Mouse (Mus musculus): ENCODE data around the gene Lekr1. TPM values are rescaled to one million over a fixed set of nuclear protein-coding genes. Genes with fewer than 3 reads are reported as not detected.

Gene Lekr1
- polyA plus RNA-seq, 1 experiment from 2014 or later, result 7.0 TPM

DNA sequence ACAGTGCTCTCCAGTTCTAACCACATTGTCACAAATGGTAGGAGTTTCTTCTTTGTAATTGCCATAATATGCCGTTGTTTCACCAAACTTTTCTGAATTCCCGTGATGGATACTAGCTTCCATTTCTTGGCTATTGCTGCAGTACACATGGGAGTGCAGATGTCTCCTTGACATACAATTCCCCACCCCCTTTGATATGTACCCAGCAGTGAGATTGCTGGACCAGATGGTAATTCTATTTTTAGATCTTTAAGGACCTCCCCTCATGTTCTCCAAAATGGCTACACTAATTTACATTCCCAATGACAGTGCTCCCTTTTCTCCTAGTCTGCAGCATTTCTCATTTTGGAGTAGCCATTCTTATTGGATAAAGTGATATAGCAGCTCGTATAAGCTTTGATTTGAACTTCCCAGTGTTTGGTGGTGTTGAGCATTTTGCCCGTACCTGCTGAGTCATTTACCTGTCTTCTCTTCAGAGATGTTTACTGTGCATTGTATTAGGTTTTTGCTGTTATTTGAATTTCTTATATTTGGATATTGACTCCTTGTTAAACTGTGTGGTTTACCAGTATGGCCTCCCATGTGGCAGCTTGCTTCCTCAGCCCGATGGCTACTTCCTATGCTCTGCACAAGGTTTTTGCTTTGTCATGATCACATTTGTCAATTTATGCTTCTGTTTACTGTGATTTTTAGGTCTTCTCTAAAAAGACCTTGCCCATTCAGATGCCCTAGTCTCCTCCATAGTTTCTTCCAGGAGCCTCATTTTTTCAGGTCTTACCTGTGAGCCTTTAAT, 131.5 kb downstream of the Lekr1 start:
- no peaks in the 10 kb centered on the region for H3K9me3 ChIP-seq (ENCODE audit: control insufficient read depth, low read length)
- DNase-seq (no peak), ATAC-seq (ENCODE audit: low FRiP score, low TSS enrichment) (no peak)
- no peaks in the 10 kb centered on the region for H3K36me3 ChIP-seq (ENCODE audit: control insufficient read depth, insufficient read depth, low read length)
- H3K4me1 ChIP-seq (ENCODE audit: control insufficient read depth, insufficient read depth, low read length), result no peaks in the 10 kb centered on the region
- H3K27ac ChIP-seq (replicated peaks; ENCODE audit: low read depth, low read length), result no peak overlapping the region
- H3K4me3 ChIP-seq (replicated peaks; ENCODE audit: low read depth, low read length), result no peak overlapping the region
- H3K9ac ChIP-seq (replicated peaks; ENCODE audit: low read length), result no peak overlapping the region
- 96% methylated on average over 5 of the region's 5 CpGs for WGBS
- H3K4me2 ChIP-seq (ENCODE audit: low read length), result no peak overlapping the region
- H3K27me3 ChIP-seq (ENCODE audit: control insufficient read depth, insufficient read depth, low read length), result no peaks in the 10 kb centered on the region

DNA sequence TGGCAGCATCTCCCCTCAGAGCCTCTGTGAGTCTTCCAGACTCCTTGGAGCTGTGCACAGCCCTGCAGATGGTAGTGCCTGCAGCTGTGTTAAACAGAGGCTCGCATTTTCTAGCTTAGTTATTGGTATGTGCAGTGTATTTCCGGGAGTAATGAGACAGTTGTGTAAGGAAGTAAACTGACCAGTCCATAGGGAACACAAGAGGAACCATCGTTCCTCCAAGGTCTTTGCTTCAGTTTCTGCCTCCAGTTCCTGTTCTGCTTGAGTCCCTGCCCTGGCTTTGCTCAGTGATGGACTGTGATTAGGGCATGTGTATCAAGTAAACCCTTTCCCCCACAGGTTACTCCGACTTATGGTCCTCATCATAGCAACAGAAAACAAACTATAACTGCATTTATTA, 134.9 kb downstream of the Lekr1 start:
- Histone ChIP-seq H3K27me3 (ENCODE audit: control insufficient read depth, insufficient read depth, low read length) (no peaks in the 10 kb centered on the region), H3K4me1 (ENCODE audit: control insufficient read depth, insufficient read depth, low read length) (no peaks in the 10 kb centered on the region), H3K4me3 (replicated peaks; ENCODE audit: low read depth, low read length) (no peak overlapping the region), H3K9me3 (ENCODE audit: control insufficient read depth, low read length) (no peaks in the 10 kb centered on the region), H3K4me2 (ENCODE audit: low read length) (no peak overlapping the region), H3K27ac (replicated peaks; ENCODE audit: low read depth, low read length) (no peak overlapping the region), H3K9ac (replicated peaks; ENCODE audit: low read length) (no peak overlapping the region), H3K36me3 (ENCODE audit: control insufficient read depth, insufficient read depth, low read length) (no peaks in the 10 kb centered on the region)
- ATAC-seq (ENCODE audit: low FRiP score, low TSS enrichment), result no peak
- no peak for DNase-seq
- WGBS, result 82% methylated on average over 4 of the region's 4 CpGs

DNA sequence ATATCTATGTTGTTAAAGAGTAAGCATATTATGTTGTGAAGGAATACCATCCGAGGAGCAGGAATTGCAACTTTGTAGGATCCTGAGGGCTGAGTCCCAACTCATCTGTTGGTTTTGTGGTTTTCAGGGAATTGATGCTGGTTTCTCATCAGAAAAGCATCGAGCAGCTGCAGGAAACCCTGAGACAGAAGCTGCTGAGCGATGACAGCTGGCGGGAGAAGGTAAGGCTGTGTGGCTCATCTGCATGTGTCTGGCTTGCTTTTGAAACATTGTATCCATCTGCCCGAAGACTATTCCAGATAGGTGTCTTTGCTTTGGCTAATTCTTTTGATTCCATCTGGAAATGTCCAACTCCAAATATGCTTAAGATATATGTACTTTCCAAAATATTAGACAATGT, 136.2 kb downstream of the Lekr1 start:
- Histone ChIP-seq H3K4me3 (replicated peaks; ENCODE audit: low read depth, low read length) (no peak overlapping the region), H3K9me3 (ENCODE audit: control insufficient read depth, low read length) (no peaks in the 10 kb centered on the region), H3K27ac (replicated peaks; ENCODE audit: low read depth, low read length) (no peak overlapping the region), H3K36me3 (ENCODE audit: control insufficient read depth, insufficient read depth, low read length) (no peaks in the 10 kb centered on the region), H3K27me3 (ENCODE audit: control insufficient read depth, insufficient read depth, low read length) (no peaks in the 10 kb centered on the region), H3K4me1 (ENCODE audit: control insufficient read depth, insufficient read depth, low read length) (no peaks in the 10 kb centered on the region), H3K9ac (replicated peaks; ENCODE audit: low read length) (no peak overlapping the region), H3K4me2 (ENCODE audit: low read length) (no peak overlapping the region)
- ATAC-seq (ENCODE audit: low FRiP score, low TSS enrichment) (no peak), DNase-seq (no peak)
- 90% methylated on average over 5 of the region's 5 CpGs for WGBS

DNA sequence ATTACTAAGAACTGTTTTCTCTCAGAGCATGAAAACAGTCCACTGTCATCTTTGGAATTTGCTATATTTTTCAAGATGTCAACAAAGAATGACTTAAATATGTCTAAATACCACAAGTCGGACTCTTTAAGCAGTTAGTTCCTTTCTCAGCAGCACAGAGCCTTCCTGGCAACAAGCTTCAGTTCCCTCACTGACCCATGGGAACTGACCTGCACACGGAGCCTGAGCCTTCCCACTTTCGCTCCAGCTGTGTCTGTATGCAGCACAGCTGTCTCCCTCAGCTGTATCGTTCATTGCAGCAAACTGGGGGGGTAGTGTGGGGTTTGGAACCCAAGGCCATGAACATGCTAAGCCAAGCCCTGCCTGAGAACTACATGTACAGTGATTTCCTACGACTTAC, 136.8 kb downstream of the Lekr1 start:
- WGBS, result 80% methylated on average over 5 of the region's 5 CpGs
- Histone ChIP-seq H3K4me3 (replicated peaks; ENCODE audit: low read depth, low read length) (no peak overlapping the region), H3K9me3 (ENCODE audit: control insufficient read depth, low read length) (no peaks in the 10 kb centered on the region), H3K27me3 (ENCODE audit: control insufficient read depth, insufficient read depth, low read length) (no peaks in the 10 kb centered on the region), H3K4me2 (ENCODE audit: low read length) (no peak overlapping the region), H3K27ac (replicated peaks; ENCODE audit: low read depth, low read length) (no peak overlapping the region), H3K4me1 (ENCODE audit: control insufficient read depth, insufficient read depth, low read length) (no peaks in the 10 kb centered on the region), H3K9ac (replicated peaks; ENCODE audit: low read length) (no peak overlapping the region), H3K36me3 (ENCODE audit: control insufficient read depth, insufficient read depth, low read length) (no peaks in the 10 kb centered on the region)
- ATAC-seq (ENCODE audit: low FRiP score, low TSS enrichment), result no peak
- DNase-seq, result no peak

- no peak overlapping the region for H3K27ac ChIP-seq (replicated peaks; ENCODE audit: low read depth, low read length)
- H3K27me3 ChIP-seq (ENCODE audit: control insufficient read depth, insufficient read depth, low read length), result no peaks in the 10 kb centered on the region
- no peak for DNase-seq
- no peak overlapping the region for H3K4me3 ChIP-seq (replicated peaks; ENCODE audit: low read depth, low read length)
- no peak overlapping the region for H3K4me2 ChIP-seq (ENCODE audit: low read length)
- H3K9me3 ChIP-seq (ENCODE audit: control insufficient read depth, low read length), result no peaks in the 10 kb centered on the region
- WGBS, result 80% methylated on average over 6 of the region's 6 CpGs
- no peaks in the 10 kb centered on the region for H3K4me1 ChIP-seq (ENCODE audit: control insufficient read depth, insufficient read depth, low read length)
- ATAC-seq (ENCODE audit: low FRiP score, low TSS enrichment), result no peak
- H3K9ac ChIP-seq (replicated peaks; ENCODE audit: low read length), result no peak overlapping the region
- H3K36me3 ChIP-seq (ENCODE audit: control insufficient read depth, insufficient read depth, low read length), result no peaks in the 10 kb centered on the region
Observed at GRCm38 (mm10) chr3:65814881-65815280, 148.9 kb downstream of the Lekr1 start.

GRCm38 (mm10) chr3:65816012-65816411, 150.0 kb downstream of the Lekr1 start:
- Histone ChIP-seq H3K27me3 (ENCODE audit: control insufficient read depth, insufficient read depth, low read length) (no peaks in the 10 kb centered on the region), H3K4me2 (ENCODE audit: low read length) (no peak overlapping the region), H3K27ac (replicated peaks; ENCODE audit: low read depth, low read length) (no peak overlapping the region), H3K36me3 (ENCODE audit: control insufficient read depth, insufficient read depth, low read length) (no peaks in the 10 kb centered on the region), H3K4me1 (ENCODE audit: control insufficient read depth, insufficient read depth, low read length) (no peaks in the 10 kb centered on the region), H3K4me3 (replicated peaks; ENCODE audit: low read depth, low read length) (no peak overlapping the region), H3K9ac (replicated peaks; ENCODE audit: low read length) (no peak overlapping the region), H3K9me3 (ENCODE audit: control insufficient read depth, low read length) (no peaks in the 10 kb centered on the region)
- DNase-seq (no peak), ATAC-seq (ENCODE audit: low FRiP score, low TSS enrichment) (no peak)
- 81% methylated on average over 10 of the region's 10 CpGs for WGBS

DNA sequence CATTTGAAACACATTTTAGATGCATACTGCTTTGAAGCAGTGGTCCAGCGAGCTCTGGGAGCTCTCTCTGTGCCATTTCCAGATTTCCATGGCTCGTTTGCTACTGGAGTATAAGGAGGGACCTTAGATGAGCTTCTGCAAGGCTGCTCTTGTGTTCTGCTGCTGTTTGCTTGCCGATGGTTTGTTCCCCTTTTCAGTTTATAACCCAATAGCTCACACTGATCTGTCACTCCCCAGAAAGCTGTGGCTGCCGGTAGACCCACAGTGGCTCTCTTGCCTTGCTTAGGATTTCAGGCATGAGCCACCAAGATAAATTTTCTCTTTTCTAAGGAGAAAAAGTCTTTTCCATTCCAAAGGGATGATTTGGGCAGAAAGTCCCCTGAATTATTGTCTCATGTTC, 152.6 kb downstream of the Lekr1 start:
- no peak for ATAC-seq (ENCODE audit: low FRiP score, low TSS enrichment)
- H3K27me3 ChIP-seq (ENCODE audit: control insufficient read depth, insufficient read depth, low read length), result no peaks in the 10 kb centered on the region
- no peak overlapping the region for H3K9ac ChIP-seq (replicated peaks; ENCODE audit: low read length)
- no peak overlapping the region for H3K4me2 ChIP-seq (ENCODE audit: low read length)
- H3K4me1 ChIP-seq (ENCODE audit: control insufficient read depth, insufficient read depth, low read length), result no peaks in the 10 kb centered on the region
- DNase-seq, result no peak
- no peak overlapping the region for H3K27ac ChIP-seq (replicated peaks; ENCODE audit: low read depth, low read length)
- 78% methylated on average over 4 of the region's 4 CpGs for WGBS
- no peaks in the 10 kb centered on the region for H3K36me3 ChIP-seq (ENCODE audit: control insufficient read depth, insufficient read depth, low read length)
- no peak overlapping the region for H3K4me3 ChIP-seq (replicated peaks; ENCODE audit: low read depth, low read length)
- H3K9me3 ChIP-seq (ENCODE audit: control insufficient read depth, low read length), result no peaks in the 10 kb centered on the region

DNA sequence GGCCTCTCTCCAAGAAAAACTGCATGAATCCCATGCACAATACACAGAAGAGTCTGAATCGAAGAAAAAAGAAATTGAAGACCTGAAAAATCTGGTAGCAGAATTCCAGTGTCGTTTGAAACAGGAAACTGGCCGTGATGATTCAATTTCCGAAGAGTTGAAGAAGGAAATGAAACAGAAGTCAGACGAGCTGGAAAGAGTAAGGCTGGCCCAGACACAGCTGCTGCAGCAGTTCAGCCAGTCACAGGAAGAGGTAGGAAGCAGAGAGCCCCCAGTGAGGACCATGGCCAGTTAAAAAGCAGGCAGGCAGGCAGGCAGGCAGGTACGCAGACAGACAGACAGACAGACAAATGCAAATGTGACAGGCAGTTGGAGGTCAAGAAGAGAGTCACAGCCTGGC, 153.8 kb downstream of the Lekr1 start:
- no peak for ATAC-seq (ENCODE audit: low FRiP score, low TSS enrichment)
- no peak overlapping the region for H3K9ac ChIP-seq (replicated peaks; ENCODE audit: low read length)
- no peaks in the 10 kb centered on the region for H3K36me3 ChIP-seq (ENCODE audit: control insufficient read depth, insufficient read depth, low read length)
- no peaks in the 10 kb centered on the region for H3K9me3 ChIP-seq (ENCODE audit: control insufficient read depth, low read length)
- WGBS, result 78% methylated on average over 6 of the region's 6 CpGs
- H3K4me1 ChIP-seq (ENCODE audit: control insufficient read depth, insufficient read depth, low read length), result no peaks in the 10 kb centered on the region
- no peak for DNase-seq
- no peak overlapping the region for H3K4me2 ChIP-seq (ENCODE audit: low read length)
- no peaks in the 10 kb centered on the region for H3K27me3 ChIP-seq (ENCODE audit: control insufficient read depth, insufficient read depth, low read length)
- no peak overlapping the region for H3K4me3 ChIP-seq (replicated peaks; ENCODE audit: low read depth, low read length)
- H3K27ac ChIP-seq (replicated peaks; ENCODE audit: low read depth, low read length), result no peak overlapping the region

- WGBS, result 75% methylated on average over 3 of the region's 3 CpGs
- H3K36me3 ChIP-seq (ENCODE audit: control insufficient read depth, insufficient read depth, low read length), result no peaks in the 10 kb centered on the region
Observed at GRCm38 (mm10) chr3:65824886-65825285, 158.9 kb downstream of the Lekr1 start.

More at GRCm38 (mm10) chr3:65824886-65825285, 158.9 kb downstream of the Lekr1 start:
- Histone ChIP-seq H3K4me1 (ENCODE audit: control insufficient read depth, insufficient read depth, low read length) (peaks cover 5% of the 10 kb centered on the region; the same call in 1 of the 2 replicates), H3K9ac (replicated peaks; ENCODE audit: low read length) (no peak overlapping the region), H3K9me3 (ENCODE audit: control insufficient read depth, low read length) (no peaks in the 10 kb centered on the region), H3K27ac (replicated peaks; ENCODE audit: low read depth, low read length) (no peak overlapping the region), H3K4me2 (ENCODE audit: low read length) (no peak overlapping the region), H3K4me3 (replicated peaks; ENCODE audit: low read depth, low read length) (no peak overlapping the region), H3K27me3 (ENCODE audit: control insufficient read depth, insufficient read depth, low read length) (no peaks in the 10 kb centered on the region)
- DNase-seq, result no peak
- ATAC-seq (ENCODE audit: low FRiP score, low TSS enrichment), result no peak

All from midbrain, embryonic 14.5 days (tissue).